Mouse (Mus musculus) kidney, embryonic 14.5 days (tissue): ENCODE measurements around the gene Tmem198. TPM values are rescaled to one million over a fixed set of nuclear protein-coding genes. Genes with fewer than 3 reads are reported as not detected.

Source experiments
- ATAC-seq: fragments of 200-750 bp; cut with Nextera tagmentation; 2 replicates; pipeline ENCODE4 v1.8.0; 2017; ENCODE audit warnings: moderate number of reproducible peaks, mild to moderate bottlenecking, moderate TSS enrichment, moderate library complexity; ENCODE audit not compliant: low FRiP score, low TSS enrichment
- H3K27ac ChIP-seq: fragments of 300-500 bp; sonication (generic); 2 replicates; pipeline ENCODE4 v1.5.1; 2014; ENCODE audit warnings: low read depth, mild to moderate bottlenecking, low read length, moderate library complexity, mixed read lengths
- H3K27me3 ChIP-seq: fragments of 300-500 bp; sonication (generic); 2 replicates; pipeline ENCODE4 v1.6.1; 2014; ENCODE audit warnings: mild to moderate bottlenecking, low read length; ENCODE audit not compliant: control insufficient read depth, insufficient read depth
- H3K36me3 ChIP-seq: fragments of 300-500 bp; sonication (generic); 2 replicates; pipeline ENCODE4 v1.6.1; 2014; ENCODE audit warnings: low read length, mixed read lengths; ENCODE audit not compliant: control insufficient read depth, insufficient read depth
- H3K4me1 ChIP-seq: fragments of 300-500 bp; sonication (generic); 2 replicates; pipeline ENCODE4 v1.6.1; 2014; ENCODE audit warnings: low read length, mixed read lengths; ENCODE audit not compliant: control insufficient read depth, insufficient read depth
- H3K4me2 ChIP-seq: fragments of 300-500 bp; sonication (generic); replicated peaks from 2 replicates; pipeline ENCODE4 v1.6.1; 2014; ENCODE audit warnings: low read depth, mild to moderate bottlenecking, low read length
- H3K4me3 ChIP-seq: fragments of 300-500 bp; sonication (generic); 2 replicates; pipeline ENCODE4 v1.5.1; 2014; ENCODE audit warnings: mild to moderate bottlenecking, low read length
- H3K9ac ChIP-seq: fragments of 300-500 bp; sonication (generic); 2 replicates; pipeline ENCODE4 v1.6.1; 2014; ENCODE audit warnings: low read depth, mild to moderate bottlenecking, low read length, moderate library complexity
- H3K9me3 ChIP-seq: fragments of 300-500 bp; sonication (generic); 2 replicates; pipeline ENCODE4 v1.6.1; 2016; ENCODE audit warnings: low read length; ENCODE audit not compliant: control insufficient read depth
- WGBS: fragments of 180-500 bp; shearing (Covaris S2); extraction: QIAGEN DNeasy Blood & Tissue Kit; methylation state at CpG from one replicate; pipeline ENCODE4 v1.1.7; 2014; 5-methylcytosine and 5-hydroxymethylcytosine counted together
- polyA plus RNA-seq: library from polyadenylated mRNA; unstranded; fragments of >200 nt; fragmentation: Nextera tagmentation; extraction: Ambion mirVana; gene quantifications from 2 replicates; pipeline ENCODE4 v1.2.1, GENCODE M21; 2014

Tmem198 gene
- polyA plus RNA-seq, 1 experiment from 2014 or later, result 0.62 TPM

- H3K4me2 ChIP-seq, result no peak overlapping the region
- peaks cover 71% of the 10 kb centered on the region for H3K4me1 ChIP-seq
- no peak overlapping the region for H3K9ac ChIP-seq
- H3K36me3 ChIP-seq, result peaks cover 4% of the 10 kb centered on the region; the same call in 1 of the 2 replicates
- WGBS, result 20% methylated on average over 3 of the region's 3 CpGs
- no peak overlapping the region for H3K27ac ChIP-seq
- no peaks in the 10 kb centered on the region for H3K9me3 ChIP-seq
- ATAC-seq, result 0 out of 2 replicates have a peak, but pooled peaks have one; percentile 8
- no peak overlapping the region for H3K4me3 ChIP-seq
- H3K27me3 ChIP-seq, result peaks cover 7% of the 10 kb centered on the region; the same call in 1 of the 2 replicates
Measured at GRCm38 (mm10) chr1:75444208-75444607, 35.1 kb upstream of the Tmem198 start.

GRCm38 (mm10) chr1:75445141-75445701 lies 34.1 kb upstream of the Tmem198 start:
- ATAC-seq, result no peak
- WGBS, result 12% methylated on average over 9 of the region's 9 CpGs
- peaks cover 82% of the 10 kb centered on the region for H3K4me1 ChIP-seq

GRCm38 (mm10) chr1:75445751-75446611 lies 33.4 kb upstream of the Tmem198 start:
- H3K9me3 ChIP-seq, result no peaks in the 10 kb centered on the region
- H3K4me2 ChIP-seq, result peak overlapping the region; percentile 37
- 0 out of 2 replicates have a peak overlapping the region, but pooled peaks have one; percentile 9 for H3K4me3 ChIP-seq
- H3K27me3 ChIP-seq, result peaks cover 24% of the 10 kb centered on the region
- H3K36me3 ChIP-seq, result peaks cover 4% of the 10 kb centered on the region; the same call in 1 of the 2 replicates
- peak overlapping the region; percentile 31; the same call in 1 of the 2 replicates for H3K9ac ChIP-seq
- ATAC-seq, result peak; percentile 17; the same call in 1 of the 2 replicates
- H3K4me1 ChIP-seq, result peaks cover 89% of the 10 kb centered on the region
- peak overlapping the region; percentile 81; the same call in 1 of the 2 replicates for H3K27ac ChIP-seq
- WGBS, result under 1% methylated on average over 22 of the region's 22 CpGs

More at GRCm38 (mm10) chr1:75445141-75445701, 34.1 kb upstream of the Tmem198 start:
- peaks cover 17% of the 10 kb centered on the region for H3K27me3 ChIP-seq
- H3K36me3 ChIP-seq, result peaks cover 4% of the 10 kb centered on the region; the same call in 1 of the 2 replicates
- H3K4me2 ChIP-seq, result 0 out of 2 replicates have a peak overlapping the region, but pooled peaks have one; percentile 37
- peak overlapping the region; percentile 9; the same call in 1 of the 2 replicates for H3K9ac ChIP-seq
- no peak overlapping the region for H3K4me3 ChIP-seq
- no peak overlapping the region for H3K27ac ChIP-seq
- H3K9me3 ChIP-seq, result no peaks in the 10 kb centered on the region

- 0 out of 2 replicates have a peak, but pooled peaks cover 3% of the 10 kb centered on the region for H3K36me3 ChIP-seq
- peaks cover 30% of the 10 kb centered on the region for H3K27me3 ChIP-seq
- H3K27ac ChIP-seq, result peak overlapping the region; percentile 81; the same call in 1 of the 2 replicates
- peaks cover 92% of the 10 kb centered on the region for H3K4me1 ChIP-seq
- peak; percentile 34 for ATAC-seq
- no peak overlapping the region; the same call in 1 of the 2 replicates for H3K4me3 ChIP-seq
- no peaks in the 10 kb centered on the region for H3K9me3 ChIP-seq
- peak overlapping the region; percentile 31; the same call in 1 of the 2 replicates for H3K9ac ChIP-seq
- under 1% methylated on average over 20 of the region's 20 CpGs for WGBS
- peak overlapping the region; percentile 37 for H3K4me2 ChIP-seq
Measured at GRCm38 (mm10) chr1:75446656-75447055, 32.7 kb upstream of the Tmem198 start.

GRCm38 (mm10) chr1:75447265-75448051 lies 31.9 kb upstream of the Tmem198 start:
- Histone ChIP-seq H3K36me3 (no peaks in the 10 kb centered on the region), H3K9me3 (no peaks in the 10 kb centered on the region), H3K27ac (peak overlapping the region; percentile 81), H3K4me1 (peaks cover 89% of the 10 kb centered on the region), H3K9ac (peak overlapping the region; percentile 8; the same call in 1 of the 2 replicates), H3K27me3 (peaks cover 33% of the 10 kb centered on the region), H3K4me3 (peak overlapping the region; percentile 3; the same call in 1 of the 2 replicates), H3K4me2 (peak overlapping the region; percentile 37)
- ATAC-seq, result peak; percentile 5; the same call in 1 of the 2 replicates
- WGBS, result 3% methylated on average over 10 of the region's 10 CpGs

GRCm38 (mm10) chr1:75448052-75448431 lies 31.3 kb upstream of the Tmem198 start:
- Histone ChIP-seq H3K36me3 (no peaks in the 10 kb centered on the region), H3K4me3 (0 out of 2 replicates have a peak overlapping the region, but pooled peaks have one; percentile 3), H3K9me3 (no peaks in the 10 kb centered on the region), H3K4me1 (peaks cover 84% of the 10 kb centered on the region), H3K9ac (peak overlapping the region; percentile 8; the same call in 1 of the 2 replicates), H3K4me2 (peak overlapping the region; percentile 37), H3K27me3 (peaks cover 33% of the 10 kb centered on the region), H3K27ac (peak overlapping the region; percentile 81; the same call in 1 of the 2 replicates)
- no peak for ATAC-seq
- 2% methylated on average over 7 of the region's 7 CpGs for WGBS

- H3K9ac ChIP-seq, result no peak overlapping the region
- H3K36me3 ChIP-seq, result no peaks in the 10 kb centered on the region
- peak overlapping the region; percentile 19; the same call in 1 of the 2 replicates for H3K4me2 ChIP-seq
- peaks cover 79% of the 10 kb centered on the region for H3K4me1 ChIP-seq
- no peaks in the 10 kb centered on the region for H3K9me3 ChIP-seq
- H3K4me3 ChIP-seq, result no peak overlapping the region
- H3K27ac ChIP-seq, result no peak overlapping the region
- H3K27me3 ChIP-seq, result peaks cover 33% of the 10 kb centered on the region
- ATAC-seq, result no peak
- 2% methylated on average over 14 of the region's 14 CpGs for WGBS
Measured at GRCm38 (mm10) chr1:75448937-75449336, 30.4 kb upstream of the Tmem198 start.
